Mouse (Mus musculus): ENCODE measurements around the gene Tmem106c. TPM values are rescaled to one million over a fixed set of nuclear protein-coding genes. Genes with fewer than 3 reads are reported as not detected.

Tmem106c gene
- polyA plus RNA-seq, 1 experiment from 2014 or later, result 52.5 TPM

DNA sequence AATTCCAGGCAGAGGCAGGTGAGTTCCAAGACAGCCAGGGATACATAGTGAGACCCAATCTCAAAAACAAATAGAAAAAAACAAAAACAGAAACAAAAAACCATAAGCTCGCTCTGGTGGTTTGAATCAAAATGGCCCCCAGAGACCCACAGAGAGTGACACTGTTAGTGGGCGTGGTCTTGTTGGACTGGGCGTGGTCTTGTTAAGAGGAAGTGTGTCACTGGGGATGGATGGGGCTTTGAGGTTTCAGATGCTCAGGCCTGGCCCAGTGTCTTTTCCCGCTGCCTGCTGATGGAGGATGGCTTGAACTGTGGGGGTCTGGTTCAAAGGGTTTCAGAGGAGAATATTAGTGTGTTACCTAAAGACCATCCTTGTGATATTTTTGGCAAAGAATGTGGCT, 53.9 kb downstream of the Tmem106c start:
- Histone ChIP-seq H3K9me3 (replicated peaks; ENCODE audit: control insufficient read depth, low read length, poor library complexity, severe bottlenecking) (no peaks in the 10 kb centered on the region), H3K36me3 (ENCODE audit: control insufficient read depth, insufficient read depth, low read length) (no peaks in the 10 kb centered on the region), H3K27ac (ENCODE audit: low read length) (no peak overlapping the region), H3K27me3 (ENCODE audit: control insufficient read depth, insufficient read depth, low read depth, low read length) (no peaks in the 10 kb centered on the region), H3K4me1 (ENCODE audit: control insufficient read depth, insufficient read depth, low read length) (no peaks in the 10 kb centered on the region), H3K4me3 (ENCODE audit: low read depth, low read length) (no peak overlapping the region), H3K9ac (ENCODE audit: low read depth, low read length) (no peak overlapping the region), H3K4me2 (ENCODE audit: low read length) (no peak overlapping the region)
- 77% methylated on average over 4 of the region's 4 CpGs for WGBS
- no peak for ATAC-seq

DNA sequence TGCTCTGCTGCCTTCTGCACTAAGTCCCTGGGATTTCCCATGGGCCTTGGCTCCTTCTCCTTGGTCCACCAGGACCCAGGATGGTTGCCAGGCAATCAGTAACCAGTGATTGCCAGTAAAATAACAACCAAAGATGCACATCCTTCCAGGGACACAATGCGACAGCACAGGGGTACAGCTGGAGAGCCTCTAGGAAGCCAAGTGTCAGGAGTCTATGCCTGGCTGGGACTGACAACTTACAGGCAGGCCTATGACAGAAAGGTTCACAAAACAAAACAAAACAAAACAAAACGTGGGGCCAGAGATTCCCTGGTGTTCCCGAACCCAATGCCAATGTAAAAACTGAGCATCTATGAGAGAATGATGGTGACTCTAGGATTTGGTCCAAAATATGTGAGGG, 55.0 kb downstream of the Tmem106c start:
- WGBS, result 73% methylated on average over 3 of the region's 3 CpGs
- no peak overlapping the region for H3K4me2 ChIP-seq (ENCODE audit: low read length)
- ATAC-seq, result no peak

More for the DNA sequence above, 55.0 kb downstream of the Tmem106c start:
- Histone ChIP-seq H3K36me3 (ENCODE audit: control insufficient read depth, insufficient read depth, low read length) (no peaks in the 10 kb centered on the region), H3K9ac (ENCODE audit: low read depth, low read length) (no peak overlapping the region), H3K27me3 (ENCODE audit: control insufficient read depth, insufficient read depth, low read depth, low read length) (no peaks in the 10 kb centered on the region), H3K27ac (ENCODE audit: low read length) (no peak overlapping the region), H3K4me1 (ENCODE audit: control insufficient read depth, insufficient read depth, low read length) (no peaks in the 10 kb centered on the region), H3K9me3 (replicated peaks; ENCODE audit: control insufficient read depth, low read length, poor library complexity, severe bottlenecking) (no peaks in the 10 kb centered on the region), H3K4me3 (ENCODE audit: low read depth, low read length) (no peak overlapping the region)

Other genes starting within 250 kb of the Tmem106c start
- gene Endou, start 232.9 kb upstream of the Tmem106c start, polyA plus RNA-seq (2015; fragmentation: Nextera tagmentation; extraction: Ambion mirVana), result 0.14 and 0.23 TPM in 2 replicates
- 19.7 and 21.3 TPM in 2 replicates for gene Rapgef3, start 196.2 kb upstream of the Tmem106c start, polyA plus RNA-seq (2015; fragmentation: Nextera tagmentation; extraction: Ambion mirVana)
- gene Slc48a1, start 185.7 kb upstream of the Tmem106c start, polyA plus RNA-seq (2015; fragmentation: Nextera tagmentation; extraction: Ambion mirVana), result 92.1 and 100 TPM in 2 replicates
- gene Hdac7, start 119.7 kb upstream of the Tmem106c start, polyA plus RNA-seq (2015; fragmentation: Nextera tagmentation; extraction: Ambion mirVana), result 28.6 and 31.5 TPM in 2 replicates
- 0.05 and 0.15 TPM in 2 replicates for gene Vdr, start 53.6 kb upstream of the Tmem106c start, polyA plus RNA-seq (2015; fragmentation: Nextera tagmentation; extraction: Ambion mirVana)
- 22.6 and 34.8 TPM in 2 replicates for gene Col2a1, start 40.5 kb downstream of the Tmem106c start, polyA plus RNA-seq (2015; fragmentation: Nextera tagmentation; extraction: Ambion mirVana)
- gene Pfkm, start 128.4 kb downstream of the Tmem106c start, polyA plus RNA-seq (2015; fragmentation: Nextera tagmentation; extraction: Ambion mirVana), result 93.9 and 102 TPM in 2 replicates
- 20.8 and 25.3 TPM in 2 replicates for gene Senp1, start 129.5 kb downstream of the Tmem106c start, polyA plus RNA-seq (2015; fragmentation: Nextera tagmentation; extraction: Ambion mirVana)
- 60.2 and 63.5 TPM in 2 replicates for gene Asb8, start 201.4 kb downstream of the Tmem106c start, polyA plus RNA-seq (2015; fragmentation: Nextera tagmentation; extraction: Ambion mirVana)
- gene Ccdc184, start 203.0 kb downstream of the Tmem106c start, polyA plus RNA-seq (2015; fragmentation: Nextera tagmentation; extraction: Ambion mirVana), result 118 and 146 TPM in 2 replicates
- not detected in 2 replicates for gene Olfr288, start 231.3 kb downstream of the Tmem106c start, polyA plus RNA-seq (2015; fragmentation: Nextera tagmentation; extraction: Ambion mirVana)